Mouse (Mus musculus) bone marrow, adult 2 months (tissue): ENCODE results near the gene Micu2.

Experiments used
- CTCF ChIP-seq: fragments of 200-500 bp; IDR thresholded peaks from 2 replicates; pipeline ENCODE4 v1.5.1; 2011; ENCODE audit warnings: low read length, control low read depth; ENCODE audit not compliant: control insufficient read depth, insufficient read depth
- POLR2A ChIP-seq: fragments of 200-500 bp; IDR thresholded peaks from 2 replicates; pipeline ENCODE4 v1.6.1; 2011; ENCODE audit warnings: low read depth, mild to moderate bottlenecking, control low read depth, low read length, borderline replicate concordance; ENCODE audit not compliant: control insufficient read depth

DNA sequence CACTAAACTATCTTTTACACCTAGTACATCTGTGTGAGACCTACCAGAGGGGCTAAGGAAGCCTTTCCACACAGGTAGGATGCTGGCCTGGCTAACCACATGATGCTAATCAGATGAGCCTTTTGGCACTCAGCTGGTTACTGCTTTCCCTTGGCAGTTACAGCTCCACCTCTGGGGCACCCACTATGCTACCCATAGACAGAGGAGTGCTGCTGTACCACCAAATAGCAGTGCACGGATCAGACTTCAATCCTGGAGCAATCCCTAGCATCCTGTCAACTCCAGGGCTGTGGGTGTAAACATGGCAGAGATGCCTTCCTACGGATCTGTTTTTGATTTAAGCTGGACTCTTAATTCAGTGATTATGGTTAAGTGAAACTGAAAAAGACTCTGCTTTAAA, 13.3 kb downstream of the Micu2 start:
- TF ChIP-seq POLR2A (no peak), CTCF (no peak)
